Mouse (Mus musculus): ENCODE results near the gene Rbbp6. TPM values are rescaled to one million over a fixed set of nuclear protein-coding genes. Genes with fewer than 3 reads are reported as not detected.

The Rbbp6 gene
- polyA plus RNA-seq, 1 experiment from 2014 or later = 37.1 TPM

DNA sequence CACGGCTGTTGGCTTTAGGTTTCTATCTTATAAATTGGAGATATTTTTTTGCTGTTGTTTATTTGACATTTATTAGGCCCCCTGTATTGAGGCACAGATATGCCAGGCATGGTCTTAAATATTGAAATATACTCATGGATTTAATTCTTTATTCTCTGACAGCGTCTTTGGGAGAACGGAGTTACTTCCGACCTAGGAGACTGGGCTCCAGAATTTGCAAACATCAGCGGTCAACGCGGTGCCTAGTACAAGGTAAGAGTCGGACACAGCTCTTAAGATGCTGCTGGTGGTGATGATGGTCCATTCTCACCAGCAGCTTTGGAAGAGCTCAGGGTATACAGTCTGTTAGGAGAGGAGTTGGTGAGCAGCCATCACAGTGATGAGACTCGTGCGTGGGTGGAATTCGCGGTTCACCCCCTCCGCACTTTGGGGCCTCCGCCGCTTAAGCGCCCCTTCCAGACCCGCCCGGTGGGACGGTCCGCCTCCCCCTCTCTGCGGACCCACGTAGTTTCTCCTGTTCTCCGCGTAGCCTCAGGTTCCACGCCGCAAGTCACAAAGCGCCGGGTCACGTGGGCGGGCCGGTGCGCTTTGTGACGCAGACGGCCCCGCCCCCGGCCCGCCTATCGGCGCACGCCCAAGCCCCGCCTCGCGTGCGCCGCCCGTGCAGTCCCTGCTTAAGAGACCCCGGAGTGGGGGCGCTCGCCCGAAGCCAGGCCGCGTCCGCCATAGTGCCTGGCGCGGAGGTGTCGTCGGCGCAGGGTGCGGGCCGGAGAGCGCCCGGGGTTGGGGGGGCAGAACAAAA lies 3.9 kb downstream of the Rbbp6 start:
- Histone ChIP-seq H3K4me1 (ENCODE audit: control insufficient read depth, insufficient read depth, low read length) (peaks cover 24% of the 10 kb centered on the region), H3K27ac (ENCODE audit: low read depth, low read length) (peak overlapping the region; percentile 91), H3K9ac (replicated peaks; ENCODE audit: low read depth, low read length) (peak overlapping the region; percentile 100), H3K4me2 (ENCODE audit: low read depth, low read length) (peak overlapping the region; percentile 98), H3K4me3 (ENCODE audit: low read depth, low read length) (peak overlapping the region; percentile 96), H3K9me3 (ENCODE audit: control insufficient read depth, low read length) (no peaks in the 10 kb centered on the region), H3K36me3 (ENCODE audit: control insufficient read depth, insufficient read depth, low read length) (0 out of 2 replicates have a peak, but pooled peaks cover 2% of the 10 kb centered on the region), H3K27me3 (ENCODE audit: control insufficient read depth, insufficient read depth, low read length) (no peaks in the 10 kb centered on the region)
- ATAC-seq (ENCODE audit: low read depth) = peak; percentile 98
- under 1% methylated on average over 62 of the region's 62 CpGs for WGBS

DNA sequence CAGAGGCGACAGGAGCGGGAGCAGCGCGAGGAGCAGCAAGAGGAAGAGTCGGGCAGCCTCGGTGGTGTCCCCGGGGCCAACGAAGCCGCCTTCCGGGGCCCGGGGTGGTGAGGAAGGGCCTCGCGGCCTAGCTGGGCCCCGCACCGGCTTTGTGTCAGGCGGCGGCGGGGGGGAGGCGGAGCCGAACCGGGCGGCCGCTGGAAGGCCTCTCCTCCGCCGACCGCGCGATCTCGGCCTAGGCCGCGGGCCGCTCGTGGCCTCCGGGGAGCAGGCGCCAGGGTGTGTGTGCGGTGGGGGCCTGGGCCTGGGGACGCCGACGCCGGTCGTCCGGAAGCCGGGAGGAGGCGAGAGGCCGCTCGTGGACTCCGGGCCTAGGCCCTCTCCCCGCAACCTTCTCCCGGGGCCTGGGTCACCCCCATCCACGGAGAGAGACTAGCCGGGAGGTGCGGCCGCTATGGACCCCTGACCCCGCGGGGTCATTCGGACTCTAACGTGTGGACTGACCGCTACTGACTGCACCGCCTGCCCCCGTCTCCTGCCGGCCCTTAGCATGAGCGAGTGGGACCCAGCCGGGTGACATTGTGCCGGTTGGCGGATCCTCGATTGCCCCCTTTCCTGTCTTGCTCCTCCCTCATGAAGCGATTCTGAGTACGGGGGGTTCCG lies 4.8 kb downstream of the Rbbp6 start:
- under 1% methylated on average over 57 of the region's 69 CpGs for WGBS

DNA sequence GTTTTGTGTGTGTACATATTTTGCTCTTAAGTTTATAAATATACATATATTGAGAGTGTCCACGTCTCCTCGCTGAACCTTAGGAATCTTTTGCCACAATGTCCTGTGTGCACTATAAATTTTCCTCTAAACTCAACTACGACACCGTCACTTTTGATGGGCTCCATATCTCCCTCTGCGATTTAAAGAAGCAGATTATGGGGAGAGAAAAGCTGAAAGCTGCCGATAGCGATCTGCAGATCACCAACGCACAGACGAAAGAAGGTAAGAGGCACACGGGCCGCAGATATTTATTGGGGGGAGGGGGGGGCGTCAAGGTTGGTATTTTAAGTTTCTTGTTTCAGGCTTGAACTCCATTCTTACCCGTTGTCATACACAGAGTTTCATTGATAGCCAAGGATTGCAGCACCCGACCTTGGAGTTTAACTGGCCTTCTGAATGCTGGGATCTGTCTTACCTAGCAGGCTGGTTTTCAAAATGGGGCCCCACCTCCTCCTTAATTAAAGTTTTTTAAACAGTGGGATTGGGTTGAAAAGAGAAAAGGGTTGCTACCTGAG lies 5.5 kb downstream of the Rbbp6 start:
- peak overlapping the region; percentile 98 for H3K4me2 ChIP-seq (ENCODE audit: low read depth, low read length)
- H3K27me3 ChIP-seq (ENCODE audit: control insufficient read depth, insufficient read depth, low read length) = no peaks in the 10 kb centered on the region
- no peak for ATAC-seq (ENCODE audit: low read depth)
- under 1% methylated on average over 14 of the region's 14 CpGs for WGBS
- no peaks in the 10 kb centered on the region for H3K9me3 ChIP-seq (ENCODE audit: control insufficient read depth, low read length)
- 0 out of 2 replicates have a peak, but pooled peaks cover 2% of the 10 kb centered on the region for H3K36me3 ChIP-seq (ENCODE audit: control insufficient read depth, insufficient read depth, low read length)
- peak overlapping the region; percentile 96 for H3K4me3 ChIP-seq (ENCODE audit: low read depth, low read length)
- peak overlapping the region; percentile 100 for H3K9ac ChIP-seq (replicated peaks; ENCODE audit: low read depth, low read length)
- H3K4me1 ChIP-seq (ENCODE audit: control insufficient read depth, insufficient read depth, low read length) = peaks cover 29% of the 10 kb centered on the region
- H3K27ac ChIP-seq (ENCODE audit: low read depth, low read length) = no peak overlapping the region; the same call in 1 of the 2 replicates

More for the DNA sequence above, 4.8 kb downstream of the Rbbp6 start:
- H3K36me3 ChIP-seq (ENCODE audit: control insufficient read depth, insufficient read depth, low read length) = 0 out of 2 replicates have a peak, but pooled peaks cover 2% of the 10 kb centered on the region
- peaks cover 26% of the 10 kb centered on the region for H3K4me1 ChIP-seq (ENCODE audit: control insufficient read depth, insufficient read depth, low read length)
- peak overlapping the region; percentile 100 for H3K9ac ChIP-seq (replicated peaks; ENCODE audit: low read depth, low read length)
- H3K27ac ChIP-seq (ENCODE audit: low read depth, low read length) = peak overlapping the region; percentile 91
- no peaks in the 10 kb centered on the region for H3K27me3 ChIP-seq (ENCODE audit: control insufficient read depth, insufficient read depth, low read length)
- peak overlapping the region; percentile 98 for H3K4me2 ChIP-seq (ENCODE audit: low read depth, low read length)
- H3K4me3 ChIP-seq (ENCODE audit: low read depth, low read length) = peak overlapping the region; percentile 96
- H3K9me3 ChIP-seq (ENCODE audit: control insufficient read depth, low read length) = no peaks in the 10 kb centered on the region
- peak; percentile 65 for ATAC-seq (ENCODE audit: low read depth)

DNA sequence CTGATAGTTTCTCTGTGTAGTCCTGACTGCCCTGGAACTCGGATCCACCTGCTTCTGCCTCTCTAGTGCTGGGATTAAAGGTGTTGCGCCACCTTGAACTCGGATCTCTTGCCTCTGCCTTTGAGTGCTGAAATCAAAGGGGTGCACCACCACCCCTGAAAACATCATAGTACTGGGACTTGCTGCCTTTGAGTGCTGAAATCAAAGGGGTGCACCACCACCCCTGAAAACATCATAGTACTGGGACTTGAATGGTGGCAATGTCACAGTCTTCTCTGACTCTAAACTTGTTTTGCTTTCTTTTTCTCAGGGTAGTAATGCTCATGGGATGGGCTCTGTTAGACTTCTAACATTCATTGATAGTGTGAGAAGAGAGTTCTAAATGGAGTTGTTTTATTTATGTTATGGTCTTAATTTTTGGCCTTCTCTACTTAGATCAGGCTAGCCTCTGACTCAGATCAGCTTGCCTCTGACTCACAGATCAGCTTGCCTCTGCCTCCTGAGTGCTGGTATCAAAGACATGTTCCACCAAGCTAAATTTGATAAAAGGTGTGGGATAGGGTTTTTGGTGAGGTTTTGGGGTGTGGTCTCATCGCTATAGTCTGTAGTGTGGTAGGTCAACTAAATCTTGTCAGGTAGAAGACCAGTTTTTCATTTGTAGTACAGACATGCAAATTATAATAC lies 6.7 kb downstream of the Rbbp6 start:
- Histone ChIP-seq H3K27me3 (ENCODE audit: control insufficient read depth, insufficient read depth, low read length) (no peaks in the 10 kb centered on the region), H3K4me1 (ENCODE audit: control insufficient read depth, insufficient read depth, low read length) (peaks cover 29% of the 10 kb centered on the region), H3K9ac (replicated peaks; ENCODE audit: low read depth, low read length) (no peak overlapping the region), H3K4me2 (ENCODE audit: low read depth, low read length) (peak overlapping the region; percentile 98), H3K9me3 (ENCODE audit: control insufficient read depth, low read length) (no peaks in the 10 kb centered on the region), H3K27ac (ENCODE audit: low read depth, low read length) (no peak overlapping the region), H3K36me3 (ENCODE audit: control insufficient read depth, insufficient read depth, low read length) (peaks cover 7% of the 10 kb centered on the region; the same call in 1 of the 2 replicates), H3K4me3 (ENCODE audit: low read depth, low read length) (peak overlapping the region; percentile 96)
- no peak for ATAC-seq (ENCODE audit: low read depth)
- 91% methylated on average over 4 of the region's 4 CpGs for WGBS

DNA sequence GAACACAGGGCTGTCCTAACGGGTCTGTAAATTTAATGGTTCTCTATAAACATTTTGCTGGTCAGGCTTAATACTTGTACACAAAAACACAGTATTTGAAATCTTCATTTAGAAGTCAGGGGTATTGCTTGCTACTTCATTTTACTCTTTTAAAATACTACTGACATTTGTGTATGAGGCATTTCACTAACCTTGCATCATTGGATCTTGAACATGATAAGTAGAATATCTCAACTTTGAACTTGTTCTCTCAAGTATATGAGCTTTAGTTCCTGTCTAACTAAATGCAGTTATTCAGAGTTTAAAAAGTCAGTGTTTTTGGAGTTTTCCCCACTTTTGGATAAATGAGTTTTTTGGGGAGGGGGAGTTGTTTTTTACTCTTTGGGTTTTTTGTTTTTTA lies 14.0 kb downstream of the Rbbp6 start:
- H3K27me3 ChIP-seq (ENCODE audit: control insufficient read depth, insufficient read depth, low read length) = no peaks in the 10 kb centered on the region
- 89% methylated on average over 1 of the region's 1 CpGs for WGBS
- H3K4me1 ChIP-seq (ENCODE audit: control insufficient read depth, insufficient read depth, low read length) = 0 out of 2 replicates have a peak, but pooled peaks cover 6% of the 10 kb centered on the region
- H3K4me3 ChIP-seq (ENCODE audit: low read depth, low read length) = no peak overlapping the region
- H3K4me2 ChIP-seq (ENCODE audit: low read depth, low read length) = no peak overlapping the region
- no peaks in the 10 kb centered on the region for H3K9me3 ChIP-seq (ENCODE audit: control insufficient read depth, low read length)
- peaks cover 22% of the 10 kb centered on the region for H3K36me3 ChIP-seq (ENCODE audit: control insufficient read depth, insufficient read depth, low read length)
- H3K9ac ChIP-seq (replicated peaks; ENCODE audit: low read depth, low read length) = no peak overlapping the region
- H3K27ac ChIP-seq (ENCODE audit: low read depth, low read length) = no peak overlapping the region
- no peak for ATAC-seq (ENCODE audit: low read depth)

DNA sequence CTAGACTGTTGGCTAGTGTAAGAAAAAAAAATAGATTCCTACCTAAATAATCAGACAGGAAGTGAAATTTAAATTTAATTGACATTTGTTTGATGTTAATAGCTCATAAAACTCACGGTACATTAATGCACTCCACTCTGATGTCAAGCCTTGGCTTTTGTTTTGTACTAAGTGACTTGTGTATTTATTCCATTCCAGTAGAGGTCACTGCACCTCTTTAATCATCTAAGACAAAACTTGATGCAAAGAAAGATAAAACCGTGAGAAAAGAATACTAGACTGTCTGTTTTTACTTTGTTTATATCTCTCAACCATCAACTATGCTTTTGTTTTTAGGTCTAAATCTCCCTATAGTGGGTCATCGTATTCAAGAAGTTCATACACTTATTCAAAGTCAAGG lies 32.7 kb downstream of the Rbbp6 start:
- 82% methylated on average over 3 of the region's 3 CpGs for WGBS
- no peaks in the 10 kb centered on the region for H3K4me1 ChIP-seq (ENCODE audit: control insufficient read depth, insufficient read depth, low read length)

DNA sequence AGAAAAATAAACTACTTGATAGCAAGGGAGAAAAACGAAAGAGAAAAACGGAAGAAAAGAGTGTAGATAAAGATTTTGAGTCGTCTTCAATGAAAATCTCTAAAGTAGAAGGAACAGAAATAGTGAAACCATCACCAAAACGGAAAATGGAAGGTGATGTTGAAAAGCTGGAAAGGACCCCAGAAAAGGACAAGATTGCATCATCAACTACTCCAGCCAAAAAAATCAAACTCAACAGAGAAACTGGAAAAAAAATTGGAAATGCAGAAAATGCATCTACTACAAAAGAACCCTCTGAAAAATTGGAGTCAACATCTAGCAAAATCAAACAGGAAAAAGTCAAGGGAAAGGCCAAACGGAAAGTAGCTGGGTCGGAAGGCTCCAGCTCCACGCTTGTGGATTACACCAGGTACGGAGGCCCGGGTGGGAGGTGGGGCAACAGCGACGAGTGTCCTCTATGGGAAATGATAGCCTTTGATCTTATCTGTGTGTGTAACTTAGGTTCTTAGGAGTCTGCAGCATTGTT lies 34.4 kb downstream of the Rbbp6 start:
- no peaks in the 10 kb centered on the region for H3K27me3 ChIP-seq (ENCODE audit: control insufficient read depth, insufficient read depth, low read length)
- no peak overlapping the region for H3K4me3 ChIP-seq (ENCODE audit: low read depth, low read length)
- no peak for ATAC-seq (ENCODE audit: low read depth)
- H3K4me2 ChIP-seq (ENCODE audit: low read depth, low read length) = no peak overlapping the region
- H3K27ac ChIP-seq (ENCODE audit: low read depth, low read length) = no peak overlapping the region
- peaks cover 80% of the 10 kb centered on the region for H3K36me3 ChIP-seq (ENCODE audit: control insufficient read depth, insufficient read depth, low read length)
- 94% methylated on average over 11 of the region's 11 CpGs for WGBS
- H3K9me3 ChIP-seq (ENCODE audit: control insufficient read depth, low read length) = no peaks in the 10 kb centered on the region
- no peaks in the 10 kb centered on the region for H3K4me1 ChIP-seq (ENCODE audit: control insufficient read depth, insufficient read depth, low read length)
- H3K9ac ChIP-seq (replicated peaks; ENCODE audit: low read depth, low read length) = no peak overlapping the region

More for the DNA sequence above, 32.7 kb downstream of the Rbbp6 start:
- Histone ChIP-seq H3K4me2 (ENCODE audit: low read depth, low read length) (no peak overlapping the region), H3K36me3 (ENCODE audit: control insufficient read depth, insufficient read depth, low read length) (peaks cover 79% of the 10 kb centered on the region), H3K9ac (replicated peaks; ENCODE audit: low read depth, low read length) (no peak overlapping the region), H3K27ac (ENCODE audit: low read depth, low read length) (no peak overlapping the region), H3K4me3 (ENCODE audit: low read depth, low read length) (no peak overlapping the region), H3K27me3 (ENCODE audit: control insufficient read depth, insufficient read depth, low read length) (no peaks in the 10 kb centered on the region), H3K9me3 (ENCODE audit: control insufficient read depth, low read length) (no peaks in the 10 kb centered on the region)
- ATAC-seq (ENCODE audit: low read depth) = no peak

DNA sequence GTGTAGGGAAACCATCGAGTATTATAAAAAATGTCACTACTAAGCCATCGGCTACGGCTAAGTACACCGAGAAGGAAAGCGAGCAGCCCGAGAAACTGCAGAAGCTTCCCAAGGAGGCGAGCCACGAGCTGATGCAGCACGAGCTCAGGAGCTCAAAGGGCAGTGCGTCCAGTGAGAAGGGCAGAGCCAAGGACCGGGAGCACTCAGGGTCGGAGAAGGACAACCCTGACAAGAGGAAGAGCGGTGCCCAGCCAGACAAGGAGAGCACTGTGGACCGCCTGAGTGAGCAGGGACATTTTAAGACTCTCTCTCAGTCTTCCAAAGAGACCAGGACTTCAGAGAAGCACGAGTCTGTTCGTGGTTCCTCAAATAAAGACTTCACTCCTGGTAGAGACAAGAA lies 35.3 kb downstream of the Rbbp6 start:
- 95% methylated on average over 16 of the region's 16 CpGs for WGBS
- no peak overlapping the region for H3K27ac ChIP-seq (ENCODE audit: low read depth, low read length)
- ATAC-seq (ENCODE audit: low read depth) = no peak
- H3K27me3 ChIP-seq (ENCODE audit: control insufficient read depth, insufficient read depth, low read length) = no peaks in the 10 kb centered on the region
- H3K9ac ChIP-seq (replicated peaks; ENCODE audit: low read depth, low read length) = no peak overlapping the region
- H3K4me1 ChIP-seq (ENCODE audit: control insufficient read depth, insufficient read depth, low read length) = no peaks in the 10 kb centered on the region
- H3K4me2 ChIP-seq (ENCODE audit: low read depth, low read length) = no peak overlapping the region
- no peak overlapping the region for H3K4me3 ChIP-seq (ENCODE audit: low read depth, low read length)
- no peaks in the 10 kb centered on the region for H3K9me3 ChIP-seq (ENCODE audit: control insufficient read depth, low read length)
- H3K36me3 ChIP-seq (ENCODE audit: control insufficient read depth, insufficient read depth, low read length) = peaks cover 74% of the 10 kb centered on the region
